In the genomic region with DNA sequence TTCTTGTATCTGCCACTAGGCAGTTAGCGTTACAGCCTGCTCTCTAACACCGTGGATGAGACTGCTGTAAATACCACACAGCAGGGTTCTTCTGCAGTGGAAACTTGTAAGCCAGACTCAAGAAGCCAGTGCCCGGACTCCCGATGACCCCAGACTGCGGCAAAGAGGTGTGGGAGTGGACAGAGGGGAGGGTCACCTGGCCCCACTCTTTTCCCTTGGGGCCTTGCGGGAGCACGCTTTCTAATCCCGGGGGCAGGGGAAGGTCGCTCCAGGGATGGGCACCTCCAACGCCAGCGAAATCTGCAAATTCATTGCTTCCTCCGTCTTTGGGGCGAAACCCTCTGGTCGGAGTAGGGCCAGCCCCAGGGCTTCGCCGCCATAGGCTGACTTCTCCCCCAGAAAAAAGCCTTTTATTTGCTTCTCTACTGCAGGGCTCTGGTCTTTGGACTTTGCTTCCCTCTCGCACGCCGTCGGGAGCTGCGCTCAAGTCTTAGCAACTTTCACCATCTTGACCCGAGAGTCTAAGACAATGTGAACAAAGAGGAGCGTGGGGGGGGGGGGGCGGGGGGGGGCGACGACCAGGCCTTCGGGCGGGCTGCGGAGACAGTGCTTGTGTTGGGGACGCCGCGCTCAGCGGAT, we compare ENCODE assay signal across 8 mouse cellular contexts. TPM values are rescaled to one million over a fixed set of nuclear protein-coding genes. Genes with fewer than 3 reads are reported as not detected.
DNase-seq lines count a peak whose midpoint lies in the region; ATAC-seq lines count a peak whose summit lies in the region.

A gene (plus strand): TSS at position 67 of the 639 bp plus-strand sequence.

- 1% methylated on average over 29 of the region's 33 CpGs for WGBS in embryonic facial prominence, embryonic 14.5 days
- under 1% methylated on average over 28 of the region's 33 CpGs for WGBS in hindbrain, embryonic 12.5 days
- under 1% methylated on average over 25 of the region's 33 CpGs for WGBS in midbrain, embryonic 16.5 days

- intact Hi-C loops in heart, postnatal 25 days (cut with DNase I) = loop anchor here (10.0 kb wide), 2 partner anchors 214 to 714 kb away; no protein-coding TSS in a partner anchor
- intact Hi-C loops in left cerebral cortex, postnatal 14 days (cut with DNase I) = loop anchor here (10.0 kb wide), 1 partner anchor 134 kb away; no protein-coding TSS in a partner anchor

- H3K4me2 ChIP-seq in embryonic facial prominence, embryonic 14.5 days (ENCODE audit: low read depth, low read length) = peak within 1 kb of the TSS; percentile 94
- H3K4me2 ChIP-seq in hindbrain, embryonic 12.5 days (replicated peaks) = peak within 1 kb of the TSS; percentile 96
- H3K4me2 ChIP-seq in midbrain, embryonic 16.5 days (ENCODE audit: low read length) = peak within 1 kb of the TSS; percentile 99

- peak within 1 kb of the TSS; percentile 60 for H3K4me3 ChIP-seq in embryonic facial prominence, embryonic 14.5 days (ENCODE audit: low read depth, low read length)
- H3K4me3 ChIP-seq in hindbrain, embryonic 12.5 days = peak within 1 kb of the TSS; percentile 57
- peak within 1 kb of the TSS; percentile 85 for H3K4me3 ChIP-seq in midbrain, embryonic 16.5 days (ENCODE audit: low read depth, low read length)

- no peaks in the 10 kb centered on the region for H3K36me3 ChIP-seq in embryonic facial prominence, embryonic 14.5 days (ENCODE audit: control insufficient read depth, insufficient read depth, low read length)
- H3K36me3 ChIP-seq in hindbrain, embryonic 12.5 days = no peaks in the 10 kb centered on the region
- no peaks in the 10 kb centered on the region for H3K36me3 ChIP-seq in midbrain, embryonic 16.5 days (ENCODE audit: control insufficient read depth, insufficient read depth, low read length)

- ATAC-seq in embryonic facial prominence, embryonic 14.5 days (ENCODE audit: low read depth) = no peak
- ATAC-seq in hindbrain, embryonic 12.5 days (ENCODE audit: low FRiP score) = no peak; the same call in 1 of the 2 replicates
- no peak for ATAC-seq in midbrain, embryonic 16.5 days

- peaks cover 14% of the 10 kb centered on the region for H3K4me1 ChIP-seq in embryonic facial prominence, embryonic 14.5 days (ENCODE audit: control insufficient read depth, insufficient read depth, low read length)
- H3K4me1 ChIP-seq in hindbrain, embryonic 12.5 days = peaks cover 37% of the 10 kb centered on the region
- peaks cover 36% of the 10 kb centered on the region for H3K4me1 ChIP-seq in midbrain, embryonic 16.5 days (ENCODE audit: control insufficient read depth, insufficient read depth, low read length)

- peak; percentile 94 for DNase-seq in heart, adult 11 months
- no peak for DNase-seq in heart, postnatal 25 days (ENCODE audit: low spot score)
- peak; percentile 34 to 60 for DNase-seq in adrenal gland, adult 18-20 months (ENCODE audit: low spot score in 2 of 2)
- DNase-seq in embryonic facial prominence, embryonic 14.5 days (ENCODE audit: low spot score) = peak; percentile 63
- DNase-seq in left cerebral cortex, postnatal 14 days (ENCODE audit: low spot score in 2 of 2) = no peak
- no peak for DNase-seq in gastrocnemius, adult 18-20 months (ENCODE audit: low spot score)

- peak within 1 kb of the TSS; percentile 65; the same call in 1 of the 2 replicates for H3K27ac ChIP-seq in embryonic facial prominence, embryonic 14.5 days (replicated peaks; ENCODE audit: low read depth, low read length)
- peak within 1 kb of the TSS; percentile 62; the same call in 1 of the 2 replicates for H3K27ac ChIP-seq in hindbrain, embryonic 12.5 days
- peak within 1 kb of the TSS; percentile 17; the same call in 1 of the 2 replicates for H3K27ac ChIP-seq in midbrain, embryonic 16.5 days (ENCODE audit: low read length)

- no peaks in the 10 kb centered on the region for H3K9me3 ChIP-seq in embryonic facial prominence, embryonic 14.5 days (ENCODE audit: control insufficient read depth, low read length)
- H3K9me3 ChIP-seq in hindbrain, embryonic 12.5 days (replicated peaks) = no peaks in the 10 kb centered on the region
- no peaks in the 10 kb centered on the region for H3K9me3 ChIP-seq in midbrain, embryonic 16.5 days (replicated peaks; ENCODE audit: control insufficient read depth, low read length, poor library complexity, severe bottlenecking)

- H3K27me3 ChIP-seq in embryonic facial prominence, embryonic 14.5 days (replicated peaks; ENCODE audit: control insufficient read depth, insufficient read depth, low read length) = peaks cover 58% of the 10 kb centered on the region
- H3K27me3 ChIP-seq in hindbrain, embryonic 12.5 days = peaks cover 49% of the 10 kb centered on the region
- H3K27me3 ChIP-seq in midbrain, embryonic 16.5 days (ENCODE audit: control insufficient read depth, insufficient read depth, low read depth, low read length) = no peaks in the 10 kb centered on the region; the same call in 1 of the 2 replicates

- peak within 1 kb of the TSS; percentile 69 for H3K9ac ChIP-seq in embryonic facial prominence, embryonic 14.5 days (ENCODE audit: low read depth, low read length)
- peak within 1 kb of the TSS; percentile 73 for H3K9ac ChIP-seq in hindbrain, embryonic 12.5 days
- H3K9ac ChIP-seq in midbrain, embryonic 16.5 days (ENCODE audit: low read depth, low read length) = peak within 1 kb of the TSS; percentile 72

RNA-seq across cellular contexts. Expression of the gene that starts here (rescaled TPM):
- 1 to 10 TPM; 7.3 to 7.5 TPM for total RNA-seq in heart, postnatal 25 days (2021)
- total RNA-seq in adrenal gland, adult 18-20 months (2021) = 10 to 100 TPM in 1 of 2 experiments, 1 to 10 TPM in 1; 9.2 to 22.5 TPM
- polyA plus RNA-seq in embryonic facial prominence, embryonic 14.5 days (2014; fragmentation: Nextera tagmentation; extraction: Ambion mirVana) = 7.8 and 10.6 TPM in 2 replicates
- 10.3 and 12.6 TPM in 2 replicates for polyA plus RNA-seq in hindbrain, embryonic 12.5 days (2016; fragmentation: Nextera tagmentation; extraction: Ambion mirVana)
- total RNA-seq in left cerebral cortex, postnatal 14 days (2021) = 10 to 100 TPM; 20.9 to 22.2 TPM
- 24.4 and 26.1 TPM in 2 replicates for polyA plus RNA-seq in midbrain, embryonic 16.5 days (2015; fragmentation: Nextera tagmentation; extraction: Ambion mirVana)
- total RNA-seq in gastrocnemius, adult 18-20 months (2021) = 1 to 10 TPM in 1 of 2 experiments, under 1 TPM in 1; 0.57 to 2.5 TPM

Comparison
In these comparisons a context has a peak if more than half of its experiments do, and no peak if none do; other contexts are left out.
1. DNase-seq: peak in heart, adult 11 months (single experiment), adrenal gland, adult 18-20 months (2 of 2) and embryonic facial prominence, embryonic 14.5 days (single experiment); none in heart, postnatal 25 days (single experiment), left cerebral cortex, postnatal 14 days (0 of 2) and gastrocnemius, adult 18-20 months (single experiment).
2. Peak in every context shown above with its lines, with median percentiles within 50 percentile points of each other: H3K27ac ChIP-seq, H3K4me2 ChIP-seq, H3K4me3 ChIP-seq and H3K9ac ChIP-seq.